Mouse (Mus musculus): ENCODE results near the gene H2-Ke6.

Gene H2-Ke6

DNA sequence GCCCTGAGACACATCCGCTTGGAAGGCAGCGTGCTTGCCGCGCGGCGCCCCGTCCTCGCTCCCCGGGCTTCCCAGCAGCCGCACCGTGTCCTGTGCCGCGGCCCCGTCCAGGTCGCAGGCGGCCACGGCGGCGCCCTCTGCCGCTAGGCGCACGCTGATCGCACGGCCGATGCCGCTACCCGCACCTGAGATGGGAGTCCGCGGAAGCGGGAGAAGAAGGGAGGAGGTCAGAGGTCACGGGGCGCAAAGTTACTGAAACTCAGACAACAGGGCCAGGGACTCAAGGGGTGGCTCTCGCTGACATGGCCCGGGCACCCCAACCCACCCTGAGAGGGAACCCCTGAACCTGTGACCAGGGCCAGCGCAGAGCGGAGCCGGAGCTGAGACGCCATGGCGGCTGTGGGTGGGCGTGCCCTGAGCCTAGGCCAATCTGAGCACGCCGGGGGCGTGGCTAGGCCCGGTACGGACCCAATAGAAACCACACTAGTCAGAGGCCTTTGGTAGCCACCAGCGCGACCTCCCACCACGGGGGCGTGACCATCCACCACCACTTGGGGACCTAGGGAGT is at the start of gene H2-Ke6:
H2-Ke6 (minus strand) TSS at position 405 of the 568 bp plus-strand sequence.
- peak; percentile 74 to 80 for DNase-seq (ENCODE audit: low read depth in 2 of 2, low spot score in 2 of 2)

- DNase-seq (ENCODE audit: low read depth in 2 of 2, low spot score in 2 of 2): peak; percentile 64 to 75
Measured at GRCm38 (mm10) chr17:34077549-34077948, 49.7 kb upstream of the H2-Ke6 start.

- peak; percentile 78 to 84 for DNase-seq (ENCODE audit: low read depth in 2 of 2, low spot score in 2 of 2)
Measured at GRCm38 (mm10) chr17:34075271-34075670, 47.4 kb upstream of the H2-Ke6 start.

DNA sequence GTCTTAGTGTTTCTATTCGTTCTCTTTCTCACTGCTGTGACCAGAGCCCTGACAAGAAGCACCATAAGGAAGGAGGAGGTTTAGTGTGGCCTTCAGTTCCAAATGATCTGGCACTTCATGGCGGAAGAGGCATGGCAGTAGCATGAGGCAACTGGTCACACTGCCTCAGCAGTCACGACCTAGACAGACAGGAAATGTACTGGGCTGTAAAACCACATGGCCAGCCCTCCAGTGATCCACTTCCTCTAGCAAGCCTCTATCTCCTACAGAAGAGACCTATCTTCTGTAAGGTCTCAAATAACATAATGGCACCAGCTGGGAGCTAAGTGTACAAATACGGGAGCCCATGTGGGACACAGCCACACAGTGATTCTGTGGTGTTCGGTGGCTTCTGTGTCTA is 44.2 kb upstream of the H2-Ke6 start:
- no peak for DNase-seq (ENCODE audit: low read depth in 2 of 2, low spot score in 2 of 2)

GRCm38 (mm10) chr17:34068864-34069263 is 41.0 kb upstream of the H2-Ke6 start:
- no peak for DNase-seq (ENCODE audit: low read depth in 2 of 2, low spot score in 2 of 2)

DNA sequence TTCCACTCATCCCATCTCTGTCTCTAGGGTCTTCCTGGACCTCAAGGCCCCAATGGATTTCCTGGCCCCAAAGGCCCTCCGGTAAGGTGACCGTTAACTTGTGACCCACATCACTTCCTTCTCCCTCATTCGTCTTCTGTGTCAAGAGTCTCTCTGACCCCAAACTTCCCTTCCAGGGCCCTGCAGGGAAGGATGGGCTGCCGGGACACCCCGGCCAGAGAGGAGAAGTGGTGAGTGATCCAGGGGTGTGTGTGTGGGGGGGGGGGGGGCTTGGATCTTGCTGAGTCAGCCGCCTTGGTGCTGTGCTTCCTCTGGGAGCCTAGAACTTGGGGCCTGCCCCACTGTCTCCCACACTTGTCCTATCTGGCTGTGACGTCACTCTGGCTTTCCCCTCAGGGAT is 29.4 kb upstream of the H2-Ke6 start:
- DNase-seq (ENCODE audit: low read depth in 2 of 2, low spot score in 2 of 2): no peak

GRCm38 (mm10) chr17:34047404-34048050 is 19.7 kb upstream of the H2-Ke6 start:
- DNase-seq (ENCODE audit: low read depth in 2 of 2, low spot score in 2 of 2): no peak

- DNase-seq (ENCODE audit: low read depth in 2 of 2, low spot score in 2 of 2): no peak
Measured at GRCm38 (mm10) chr17:34045941-34046340, 18.1 kb upstream of the H2-Ke6 start.

GRCm38 (mm10) chr17:34039562-34040450 is 11.9 kb upstream of the H2-Ke6 start:
- no peak for DNase-seq (ENCODE audit: low read depth in 2 of 2, low spot score in 2 of 2)

DNA sequence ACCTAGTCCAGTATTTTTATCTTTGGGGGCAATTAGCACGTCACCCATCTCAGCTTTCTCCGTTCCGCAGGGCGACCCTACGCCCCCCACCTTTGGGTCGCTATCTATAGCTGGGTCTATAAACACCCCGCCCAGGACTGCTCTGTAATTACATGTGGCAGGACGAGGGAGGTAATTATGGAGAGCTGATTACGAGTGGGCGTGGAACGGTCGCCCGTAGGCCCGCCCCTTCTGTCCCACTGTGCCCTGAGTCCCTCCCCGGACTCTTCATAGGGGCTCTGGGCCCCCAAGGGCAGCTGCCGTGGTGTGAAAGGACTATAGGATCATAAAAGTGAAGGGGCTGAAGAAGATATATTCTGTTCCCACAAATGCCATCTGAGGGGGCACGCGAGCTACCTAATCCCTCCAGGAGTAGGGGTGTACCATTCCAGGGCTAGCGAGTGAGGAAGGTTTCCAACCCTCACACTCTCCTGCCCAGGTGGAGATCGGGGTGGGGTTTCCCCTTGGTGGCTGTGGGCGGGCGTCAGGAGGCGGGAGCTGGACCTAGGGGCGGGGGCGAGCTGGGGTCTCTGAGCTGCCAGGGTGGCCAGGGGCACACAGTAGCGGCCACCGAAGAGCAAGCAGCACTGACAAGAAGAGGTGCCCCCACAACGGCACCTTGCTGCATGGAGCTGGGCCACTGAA is 11.2 kb upstream of the H2-Ke6 start, which contains the start of gene Col11a2:
Col11a2 (plus strand) TSS at position 560 of the 684 bp plus-strand sequence.
- no peak for DNase-seq (ENCODE audit: low read depth in 2 of 2, low spot score in 2 of 2)

- DNase-seq (ENCODE audit: low read depth in 2 of 2, low spot score in 2 of 2): no peak
Measured at GRCm38 (mm10) chr17:34038440-34038839, 10.6 kb upstream of the H2-Ke6 start.

DNA sequence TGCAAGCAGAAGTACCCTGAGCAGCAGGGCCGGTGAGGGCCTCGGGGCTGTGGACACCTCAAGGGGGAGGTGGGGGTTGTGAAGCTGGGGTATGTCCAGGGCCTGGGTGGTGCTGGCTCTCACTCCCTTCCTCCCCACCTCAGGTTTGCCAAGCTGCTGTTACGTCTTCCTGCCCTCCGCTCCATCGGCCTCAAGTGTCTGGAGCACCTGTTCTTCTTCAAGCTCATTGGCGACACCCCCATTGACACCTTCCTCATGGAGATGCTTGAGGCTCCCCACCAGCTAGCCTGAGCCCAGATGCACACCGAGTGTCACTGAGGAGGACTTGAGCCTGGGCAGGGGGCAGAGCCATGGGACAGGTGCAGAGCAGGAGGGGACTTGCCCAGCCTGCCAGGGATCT is 9.4 kb upstream of the H2-Ke6 start:
- no peak for DNase-seq (ENCODE audit: low read depth in 2 of 2, low spot score in 2 of 2)

- no peak for DNase-seq (ENCODE audit: low read depth in 2 of 2, low spot score in 2 of 2)
Measured at GRCm38 (mm10) chr17:34036647-34037046, 8.8 kb upstream of the H2-Ke6 start.

DNA sequence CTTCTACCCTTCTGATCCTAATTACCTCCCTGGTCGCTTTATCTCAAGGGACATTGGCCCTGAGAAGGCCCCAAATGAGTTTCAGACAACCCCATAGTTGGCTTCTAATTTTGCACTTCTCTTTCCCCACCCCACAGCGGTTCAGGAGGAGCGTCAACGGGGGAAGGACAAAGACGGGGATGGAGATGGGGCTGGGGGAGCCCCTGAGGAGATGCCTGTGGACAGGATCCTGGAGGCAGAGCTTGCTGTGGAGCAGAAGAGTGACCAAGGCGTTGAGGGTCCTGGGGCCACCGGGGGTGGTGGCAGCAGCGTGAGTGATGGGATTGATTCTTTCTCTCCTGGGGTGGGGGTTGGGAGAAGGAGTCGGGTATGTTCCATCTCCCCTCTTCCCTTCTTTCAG is 7.7 kb upstream of the H2-Ke6 start:
- no peak for DNase-seq (ENCODE audit: low read depth in 2 of 2, low spot score in 2 of 2)

DNA sequence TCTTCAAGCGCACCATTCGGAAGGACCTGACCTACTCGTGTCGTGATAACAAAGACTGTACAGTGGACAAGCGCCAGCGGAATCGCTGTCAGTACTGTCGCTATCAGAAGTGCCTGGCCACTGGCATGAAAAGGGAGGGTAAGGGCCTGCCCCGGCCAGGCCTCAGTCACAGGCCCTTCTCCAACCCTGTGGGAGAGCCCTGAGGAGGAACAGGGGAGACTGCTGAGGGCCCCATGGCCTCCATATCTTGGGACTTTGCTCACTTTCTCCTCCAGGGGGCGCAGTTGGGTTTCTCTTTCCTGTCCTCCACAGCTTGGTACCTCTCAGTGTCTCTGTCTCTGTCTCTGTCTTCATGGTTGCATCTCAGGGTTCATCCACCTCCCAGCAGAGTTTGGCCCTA is 6.2 kb upstream of the H2-Ke6 start:
- DNase-seq (ENCODE audit: low read depth in 2 of 2, low spot score in 2 of 2): peak; percentile 76 to 83

DNA sequence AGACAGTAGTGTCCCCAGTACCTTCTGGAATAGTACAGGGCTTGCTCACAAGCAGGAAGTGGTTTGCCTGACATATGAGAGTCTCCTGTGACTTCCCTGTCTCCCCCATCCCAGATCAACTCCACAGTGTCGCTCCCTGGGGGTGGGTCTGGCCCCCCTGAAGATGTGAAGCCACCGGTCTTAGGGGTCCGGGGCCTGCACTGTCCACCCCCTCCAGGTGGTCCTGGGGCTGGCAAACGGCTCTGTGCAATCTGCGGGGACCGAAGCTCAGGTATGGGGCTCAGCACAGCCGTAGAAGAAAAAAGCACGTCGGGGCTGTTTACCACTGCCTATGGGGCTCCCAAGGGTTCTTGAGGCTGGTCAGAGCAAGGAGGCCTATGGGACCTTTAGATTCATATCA is 5.6 kb upstream of the H2-Ke6 start:
- DNase-seq (ENCODE audit: low read depth in 2 of 2, low spot score in 2 of 2): no peak

DNA sequence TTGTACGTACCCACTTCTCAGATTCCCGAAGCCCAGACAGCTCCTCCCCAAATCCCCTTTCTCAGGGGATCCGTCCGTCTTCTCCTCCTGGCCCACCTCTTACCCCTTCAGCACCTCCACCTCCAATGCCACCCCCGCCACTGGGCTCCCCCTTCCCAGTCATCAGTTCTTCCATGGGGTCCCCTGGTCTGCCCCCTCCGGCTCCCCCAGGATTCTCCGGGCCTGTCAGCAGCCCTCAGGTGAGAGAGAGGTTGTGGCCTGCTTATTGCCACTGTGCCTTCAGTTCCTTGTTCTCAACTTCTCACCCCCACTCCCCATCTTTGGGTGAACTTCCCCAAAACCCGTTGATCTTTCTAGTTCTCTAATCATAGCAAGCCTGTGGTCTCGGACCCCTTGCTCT is 4.9 kb upstream of the H2-Ke6 start:
- DNase-seq (ENCODE audit: low read depth in 2 of 2, low spot score in 2 of 2): no peak

DNA sequence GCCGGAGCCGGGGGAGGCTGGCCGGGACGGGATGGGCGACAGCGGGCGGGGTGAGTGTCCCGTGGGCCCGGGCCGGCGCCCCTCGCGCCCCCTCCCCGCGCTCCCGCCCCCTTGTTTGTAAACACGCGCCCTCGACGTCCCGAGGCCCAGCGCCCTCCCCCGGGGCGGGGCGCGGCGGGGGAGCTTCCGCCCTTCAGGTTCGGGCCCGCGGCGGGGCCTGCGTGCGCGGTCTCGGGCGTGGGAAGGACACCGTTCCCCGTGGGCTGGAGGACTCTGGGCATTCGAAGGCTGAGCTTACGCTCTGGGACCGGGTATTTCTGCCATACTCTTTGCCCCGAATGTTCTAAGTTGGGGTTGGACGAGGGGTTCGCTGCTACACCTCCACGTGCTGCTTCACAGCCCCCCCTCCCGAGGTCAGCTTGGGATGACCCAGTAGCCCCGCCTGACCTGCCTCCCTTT is 4.3 kb upstream of the H2-Ke6 start:
- peak; percentile 48 to 51 for DNase-seq (ENCODE audit: low read depth in 2 of 2, low spot score in 2 of 2)

DNA sequence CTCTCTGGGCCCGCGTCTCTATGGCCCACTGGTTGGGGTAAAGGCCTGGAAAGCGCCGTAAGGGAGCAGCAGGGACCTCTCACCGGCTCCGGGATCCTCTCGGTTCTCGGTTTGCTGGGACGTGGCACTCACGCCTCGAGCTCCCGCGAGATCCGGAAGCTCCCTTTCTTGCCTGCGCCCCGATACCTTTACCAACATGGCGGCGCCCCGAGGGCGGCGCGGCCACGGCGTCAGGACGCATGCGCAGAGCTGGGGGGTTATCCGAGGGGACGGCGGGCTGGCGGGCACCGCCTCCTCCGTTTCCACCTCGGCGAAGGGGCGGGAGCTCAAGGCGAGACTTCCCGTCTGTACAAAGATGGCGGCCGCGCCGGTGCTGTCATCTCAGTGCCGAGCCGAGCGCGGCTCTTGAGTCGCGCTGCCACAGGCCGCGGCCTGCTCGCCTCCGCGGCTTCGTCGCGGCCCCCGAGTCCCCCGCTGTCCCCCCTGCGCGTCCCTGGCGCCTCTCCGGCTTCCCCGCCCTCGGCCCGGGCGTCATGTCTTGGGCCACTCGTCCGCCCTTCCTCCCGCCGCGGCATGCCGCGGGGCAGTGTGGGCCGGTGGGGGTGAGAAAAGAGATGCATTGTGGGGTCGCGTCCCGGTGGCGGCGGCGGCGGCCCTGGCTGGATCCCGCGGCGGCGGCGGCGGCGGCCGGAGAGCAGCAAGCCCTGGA is 3.8 kb upstream of the H2-Ke6 start, which contains the start of the genes Slc39a7 and Rxrb:
Slc39a7 (minus strand) TSS at position 218 of the 709 bp plus-strand sequence.
Rxrb (plus strand) TSS at position 348 of the 709 bp plus-strand sequence.
- DNase-seq (ENCODE audit: low read depth in 2 of 2, low spot score in 2 of 2): peak; percentile 99

DNA sequence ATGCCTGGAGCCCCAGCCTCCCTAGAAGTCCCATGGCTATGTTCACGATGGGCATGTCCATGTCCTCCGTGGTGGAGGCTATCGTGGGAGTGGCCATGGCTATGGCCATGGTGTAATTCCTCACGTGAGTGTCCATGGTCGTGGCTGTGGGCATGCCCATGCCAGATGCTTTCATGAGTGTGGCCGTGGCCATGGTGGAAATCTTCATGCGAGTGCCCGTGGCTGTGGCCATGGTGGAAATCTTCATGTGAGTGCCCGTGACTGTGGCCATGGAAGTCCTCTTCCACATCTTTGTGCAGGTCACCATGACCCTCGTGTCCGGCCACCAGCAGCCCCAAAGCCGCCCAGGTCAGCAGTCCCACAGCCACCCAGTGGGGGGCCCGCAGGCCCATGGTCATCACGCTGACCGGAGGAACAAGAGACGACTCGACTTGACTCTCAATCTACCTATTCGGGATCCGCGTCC is 3.0 kb upstream of the H2-Ke6 start:
- DNase-seq (ENCODE audit: low read depth in 2 of 2, low spot score in 2 of 2): no peak
